Mouse (Mus musculus): ENCODE measurements at regions not wholly inside any gene's neighbourhood (a gene's known extent, or its start where the extent isn't known, plus 50 kb on each side); places are given as distances from the start of the nearest gene placed in this dataset.

GRCm38 (mm10) chr14:105572036-105572891 is 313.9 kb downstream of the Ndfip2 start:
- DNase-seq (ENCODE audit: low spot score): no peak

DNA sequence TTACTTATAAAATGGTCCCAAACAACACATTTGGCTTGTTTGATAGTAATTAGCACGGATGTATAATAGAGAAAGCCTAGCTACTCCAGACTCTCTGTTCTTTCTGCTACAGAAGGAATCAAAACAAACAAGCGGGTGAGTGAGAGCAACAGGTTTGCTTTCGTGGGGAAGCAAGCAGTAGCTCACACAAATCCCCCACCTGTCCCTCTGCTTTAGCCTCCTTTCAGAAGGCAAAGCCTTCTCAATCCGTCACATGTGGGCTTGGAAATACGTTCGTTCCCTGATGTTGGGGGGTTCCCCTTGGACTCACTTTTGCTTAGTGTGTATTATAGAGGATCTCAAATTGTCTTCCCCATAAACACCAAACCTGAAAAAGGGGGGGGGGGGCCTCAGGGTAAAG is 311.8 kb downstream of the Ndfip2 start:
- no peak for DNase-seq (ENCODE audit: low spot score)

DNA sequence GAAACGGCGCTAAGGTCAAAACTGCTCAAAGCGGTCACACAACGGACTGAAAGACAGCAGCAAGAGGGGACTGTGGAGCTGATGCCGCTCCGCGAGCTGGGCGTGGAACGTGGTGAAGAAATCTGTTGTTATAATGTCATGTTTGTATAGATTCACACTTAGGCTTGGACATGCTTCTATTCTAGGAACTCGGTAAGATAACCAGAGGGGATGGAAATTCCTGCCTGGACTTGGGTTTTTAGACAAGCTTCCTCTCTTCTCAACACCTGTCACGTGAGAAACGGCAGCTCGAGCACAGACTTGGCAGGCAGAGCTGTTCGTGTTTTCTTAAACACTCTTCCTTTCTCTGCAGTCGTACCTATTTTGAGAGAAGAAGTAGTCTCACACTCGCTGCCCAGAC is 307.5 kb downstream of the Ndfip2 start:
- DNase-seq (ENCODE audit: low spot score): no peak

- no peak for DNase-seq (ENCODE audit: low spot score)
Measured at GRCm38 (mm10) chr14:105562843-105563242, 304.5 kb downstream of the Ndfip2 start.

DNA sequence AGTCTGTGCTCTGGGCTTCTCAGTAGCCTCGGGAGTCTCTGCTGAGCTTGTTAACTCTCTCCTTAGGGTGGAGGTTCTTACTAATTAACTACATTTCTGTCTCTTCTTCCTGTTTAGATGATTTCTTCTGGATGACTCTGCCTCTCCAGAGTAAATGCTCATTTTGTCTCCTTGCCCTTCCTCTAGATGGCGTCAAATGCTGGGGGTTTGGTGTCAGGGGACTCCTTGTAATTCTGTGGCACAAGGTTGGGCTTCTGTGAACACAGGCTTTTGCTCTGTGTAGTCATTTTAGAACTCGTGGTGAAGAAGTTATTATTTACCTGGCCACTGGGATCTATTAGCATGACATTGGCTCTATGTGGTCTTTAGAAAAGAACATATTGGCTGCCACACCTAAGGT is 298.4 kb downstream of the Ndfip2 start:
- no peak for DNase-seq (ENCODE audit: low spot score)

- no peak for DNase-seq (ENCODE audit: low spot score)
Measured at GRCm38 (mm10) chr14:105544066-105544465, 285.7 kb downstream of the Ndfip2 start.

- DNase-seq (ENCODE audit: low spot score): no peak
Measured at GRCm38 (mm10) chr14:105542486-105543145, 284.2 kb downstream of the Ndfip2 start.

DNA sequence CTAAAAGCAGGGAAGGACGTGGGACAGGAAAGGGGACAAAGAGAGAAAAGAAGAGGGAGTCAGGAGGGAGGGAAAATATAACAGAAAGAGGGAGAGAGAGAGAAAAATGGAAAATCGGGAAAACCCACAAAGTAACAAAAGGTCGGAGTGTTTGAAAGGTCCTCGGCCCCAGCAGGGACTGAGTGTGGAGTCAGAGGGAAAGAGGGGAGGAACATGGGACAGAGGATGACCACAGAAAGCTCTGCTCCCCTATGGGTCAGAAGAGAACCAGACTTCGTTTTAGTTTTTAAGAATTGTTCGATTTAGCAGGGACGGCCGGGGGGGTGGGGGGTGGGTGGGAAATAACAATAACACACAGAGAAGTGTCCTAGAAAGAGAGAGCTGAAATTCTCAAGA is 283.7 kb downstream of the Ndfip2 start:
- DNase-seq (ENCODE audit: low spot score): no peak

GRCm38 (mm10) chr14:105532168-105532745 is 273.9 kb downstream of the Ndfip2 start:
- DNase-seq (ENCODE audit: low spot score): no peak

DNA sequence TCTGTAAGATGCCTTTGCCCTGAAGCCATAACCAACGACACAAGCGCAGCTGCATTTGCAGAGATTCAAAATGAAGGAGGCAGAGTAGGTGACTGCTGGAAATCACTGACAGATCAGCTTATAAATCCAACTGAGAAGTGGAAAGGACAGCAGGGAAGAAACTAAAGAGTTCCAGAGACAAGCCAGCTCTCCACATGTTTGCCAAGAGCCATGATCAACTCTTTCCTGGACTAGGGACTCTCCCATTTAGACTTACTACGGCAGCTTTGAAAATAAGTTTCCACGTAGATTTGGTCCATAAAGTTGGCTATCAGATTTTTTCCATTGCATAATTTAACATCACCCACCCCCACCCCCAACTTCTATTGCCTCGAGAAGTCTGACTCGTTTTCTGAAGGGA is 269.7 kb downstream of the Ndfip2 start:
- DNase-seq (ENCODE audit: low spot score): no peak

- DNase-seq (ENCODE audit: low spot score): no peak
Measured at GRCm38 (mm10) chr14:105523849-105524248, 265.5 kb downstream of the Ndfip2 start.

- DNase-seq (ENCODE audit: low spot score): no peak
Measured at GRCm38 (mm10) chr14:105522279-105522678, 263.9 kb downstream of the Ndfip2 start.

DNA sequence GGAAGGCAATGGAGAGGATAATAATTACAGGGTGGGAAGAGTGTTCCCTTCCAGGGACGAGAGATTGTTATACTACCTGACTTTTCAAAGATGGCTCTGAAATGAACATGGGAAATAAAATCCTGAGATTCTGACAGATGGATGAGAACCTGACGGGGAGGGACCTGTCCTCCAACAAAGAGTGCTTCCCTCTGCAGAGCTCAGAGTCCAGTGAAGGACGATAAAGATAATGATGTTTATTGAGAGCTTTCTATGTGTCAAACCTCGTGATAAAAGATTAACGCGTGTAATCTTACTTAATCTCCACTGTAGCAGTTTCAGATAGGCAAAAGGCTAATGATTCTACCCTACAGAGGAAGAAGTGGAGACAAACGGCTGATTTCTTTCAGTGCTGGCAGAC is 260.3 kb downstream of the Ndfip2 start:
- DNase-seq (ENCODE audit: low spot score): no peak

DNA sequence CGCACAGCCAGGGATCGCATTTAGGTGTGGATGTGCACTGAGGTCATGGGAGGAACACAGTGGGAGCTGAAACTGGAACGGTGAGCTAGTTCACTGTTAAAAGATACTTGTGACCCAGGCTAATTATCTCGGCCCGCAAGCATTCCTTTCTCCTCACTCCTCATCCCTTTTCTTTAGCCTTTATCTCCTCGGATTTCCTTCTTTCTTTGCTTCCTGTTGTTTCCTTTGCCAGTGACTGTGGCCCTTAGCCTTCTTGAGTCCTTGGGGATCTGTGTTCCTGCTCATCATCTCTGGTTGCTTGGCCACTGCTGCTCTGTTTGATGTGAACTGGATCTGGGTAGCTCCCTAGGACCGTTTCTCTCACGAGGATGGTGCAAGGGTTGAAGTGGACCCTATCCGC is 256.0 kb downstream of the Ndfip2 start:
- no peak for DNase-seq (ENCODE audit: low spot score)

DNA sequence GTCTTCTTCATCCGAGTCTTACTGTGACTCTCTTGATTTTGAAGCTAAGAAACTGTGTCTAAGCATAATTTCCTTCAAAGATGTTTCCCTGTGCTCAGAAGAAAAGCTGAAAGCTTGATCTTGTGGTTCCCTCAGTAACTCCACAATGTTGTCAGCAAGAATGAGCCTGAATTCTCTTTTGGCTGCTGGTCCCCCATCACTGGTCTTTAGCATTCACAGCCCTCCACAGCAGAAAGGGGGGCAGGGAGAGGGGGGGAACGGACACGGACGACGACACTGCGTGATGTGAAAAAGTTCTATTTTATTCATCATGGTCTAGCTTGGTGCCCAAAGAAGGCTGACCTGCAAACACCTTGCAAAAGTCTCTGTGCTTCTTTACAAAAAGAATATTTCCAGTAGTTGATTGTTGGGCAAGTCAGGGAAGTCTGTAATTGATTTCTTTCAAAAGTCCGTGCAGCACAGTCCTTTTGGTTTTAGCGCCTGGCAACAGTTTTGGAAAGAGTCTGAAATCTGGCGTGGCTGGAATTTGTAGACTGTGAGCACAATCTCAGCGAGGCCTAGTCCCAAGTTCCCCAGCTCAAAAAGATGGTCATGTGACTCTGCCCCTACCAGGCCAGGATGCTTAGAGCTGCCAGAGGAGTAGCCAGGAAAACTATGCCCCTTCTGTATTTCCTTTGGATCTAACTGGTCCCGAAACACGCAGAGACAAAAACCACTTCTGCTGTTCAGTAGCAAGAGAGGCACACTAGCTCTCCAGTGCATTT is 254.7 kb downstream of the Ndfip2 start:
- no peak for DNase-seq (ENCODE audit: low spot score)

DNA sequence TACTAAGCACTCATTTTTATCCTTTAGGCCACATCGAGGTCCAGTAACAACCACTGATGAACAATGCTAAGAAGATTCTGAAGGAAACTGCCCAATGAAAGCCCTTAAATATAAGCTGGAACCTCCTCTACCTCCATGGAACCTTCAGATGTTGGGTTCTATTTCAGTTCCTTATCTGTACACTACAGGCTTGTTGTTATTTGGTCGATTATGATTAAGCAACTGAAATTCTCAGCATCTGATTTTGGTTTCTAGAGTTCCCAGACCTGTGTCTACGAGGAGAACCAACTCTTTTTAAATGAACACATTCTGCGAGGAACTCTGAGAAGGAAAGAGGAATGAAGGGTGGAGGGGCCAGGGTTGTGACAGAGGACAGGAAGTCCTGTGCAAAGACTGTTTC is 253.5 kb downstream of the Ndfip2 start:
- DNase-seq (ENCODE audit: low spot score): no peak

GRCm38 (mm10) chr14:105511135-105511534 is 252.8 kb downstream of the Ndfip2 start:
- no peak for DNase-seq (ENCODE audit: low spot score)

- no peak for DNase-seq (ENCODE audit: low spot score)
Measured at GRCm38 (mm10) chr14:105505261-105505660, 246.9 kb downstream of the Ndfip2 start.

GRCm38 (mm10) chr14:105504376-105504775 is 246.0 kb downstream of the Ndfip2 start:
- DNase-seq (ENCODE audit: low spot score): no peak

DNA sequence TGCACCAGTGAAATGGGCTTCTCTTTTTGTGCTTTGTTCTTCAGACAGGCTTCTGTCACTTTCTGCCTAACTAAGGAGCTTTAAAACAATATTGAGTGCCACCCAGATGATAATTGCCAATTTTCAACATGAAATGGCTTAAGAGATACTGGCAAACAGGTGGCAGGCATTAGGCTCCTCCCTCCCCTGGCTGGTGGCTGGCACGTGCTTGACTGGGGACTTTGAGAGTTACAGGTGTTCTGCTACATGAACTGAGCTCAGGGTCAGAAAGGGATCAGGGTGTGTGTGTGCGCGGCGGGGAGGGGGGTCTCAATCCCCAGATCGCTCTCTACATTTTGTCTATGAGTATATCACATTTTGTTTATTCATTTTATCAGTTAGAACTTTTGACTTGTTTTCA is 245.4 kb downstream of the Ndfip2 start:
- no peak for DNase-seq (ENCODE audit: low spot score)

GRCm38 (mm10) chr14:105502633-105502975 is 244.2 kb downstream of the Ndfip2 start:
- DNase-seq (ENCODE audit: low spot score): no peak

DNA sequence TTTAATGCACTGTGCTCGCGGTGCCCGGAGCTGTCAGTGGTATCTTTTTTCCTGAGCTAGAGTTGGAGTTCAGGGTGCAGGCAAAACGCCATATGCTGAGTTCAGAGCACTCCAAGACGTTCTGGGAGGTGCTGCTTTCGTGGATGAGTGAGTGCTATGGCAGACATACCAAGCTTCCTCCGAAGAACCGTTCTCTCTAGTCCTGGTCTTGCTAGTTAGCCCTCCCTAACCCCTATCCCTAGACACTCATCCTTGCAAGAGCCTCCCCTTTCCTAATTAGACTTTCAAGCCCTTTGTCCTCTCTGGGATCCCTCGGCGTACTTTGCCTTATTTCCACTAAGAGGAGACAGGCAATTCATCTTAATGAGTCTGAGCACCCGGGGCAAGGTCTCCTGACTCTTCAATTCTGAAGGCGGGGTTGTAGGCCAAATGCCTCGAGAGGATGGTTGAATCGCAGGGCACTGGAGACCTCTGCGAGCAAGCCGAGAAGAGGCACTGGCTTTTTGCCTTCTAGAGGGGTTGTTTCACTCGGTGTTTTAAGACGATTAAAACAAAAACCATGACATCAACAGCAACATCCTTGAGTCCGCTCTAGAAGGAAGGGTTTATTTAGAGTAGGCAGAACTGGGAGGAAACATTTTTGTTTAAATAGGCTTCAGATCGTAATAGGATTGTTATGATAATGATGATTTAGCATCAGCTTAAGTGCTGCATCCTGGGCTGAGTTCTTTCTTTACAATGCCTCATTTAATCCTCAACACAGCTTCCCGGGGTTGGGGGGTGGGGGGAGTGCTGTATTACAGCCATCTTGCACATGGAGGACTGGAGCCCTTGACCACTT is 243.6 kb downstream of the Ndfip2 start:
- no peak for DNase-seq (ENCODE audit: low spot score)

All from urinary bladder, postnatal 25 days (tissue).